Mouse (Mus musculus): ENCODE measurements around the gene Sync.

- TF ChIP-seq CTCF (IDR thresholded peaks at IDR 0.05; ENCODE audit: low read depth) (no peak), EP300 (IDR thresholded peaks at IDR 0.05; ENCODE audit: low read depth) (no peak)
These were observed 45.1 kb upstream of the Sync start for GRCm38 (mm10) chr4:129242327-129242726.
